Mouse (Mus musculus) right cerebral cortex, adult 2 months (tissue): ENCODE measurements around the gene Fez1.

Source experiments
- DNase-seq, 2 experiments: peaks; one replicate each; pipeline ENCODE4 v3.0.0; 2021 to 2022; ENCODE audit warnings: low spot score in 2 of 2

Gene Fez1

GRCm38 (mm10) chr9:36833914-36834313, 12.2 kb downstream of the Fez1 start:
- DNase-seq = no peak

GRCm38 (mm10) chr9:36846346-36846745, 24.7 kb downstream of the Fez1 start:
- DNase-seq = no peak

- DNase-seq = no peak
Observed at GRCm38 (mm10) chr9:36848661-36849060, 27.0 kb downstream of the Fez1 start.

GRCm38 (mm10) chr9:36850091-36850490, 28.4 kb downstream of the Fez1 start:
- DNase-seq = no peak

GRCm38 (mm10) chr9:36852175-36852574, 30.5 kb downstream of the Fez1 start:
- no peak for DNase-seq

GRCm38 (mm10) chr9:36856351-36856750, 34.7 kb downstream of the Fez1 start:
- DNase-seq = no peak

- no peak for DNase-seq
Observed at GRCm38 (mm10) chr9:36857476-36858117, 35.9 kb downstream of the Fez1 start.

- DNase-seq = peak; percentile 54 to 58
Observed at GRCm38 (mm10) chr9:36858677-36859076, 37.0 kb downstream of the Fez1 start.

GRCm38 (mm10) chr9:36862576-36862975, 40.9 kb downstream of the Fez1 start:
- no peak for DNase-seq

GRCm38 (mm10) chr9:36863694-36864093, 42.0 kb downstream of the Fez1 start:
- DNase-seq = no peak

GRCm38 (mm10) chr9:36864862-36865813, 43.5 kb downstream of the Fez1 start:
- peak in 1 of 2 experiments; percentile 37 for DNase-seq

GRCm38 (mm10) chr9:36868662-36869061, 47.0 kb downstream of the Fez1 start:
- DNase-seq = no peak

- no peak for DNase-seq
Observed at GRCm38 (mm10) chr9:36870263-36870662, 48.6 kb downstream of the Fez1 start.

- DNase-seq = no peak
Observed at GRCm38 (mm10) chr9:36873796-36874195, 52.1 kb downstream of the Fez1 start.

GRCm38 (mm10) chr9:36876313-36876712, 54.6 kb downstream of the Fez1 start:
- DNase-seq = no peak

GRCm38 (mm10) chr9:36876787-36877186, 55.1 kb downstream of the Fez1 start:
- no peak for DNase-seq

- DNase-seq = no peak
Observed at GRCm38 (mm10) chr9:36881615-36882014, 60.0 kb downstream of the Fez1 start.

GRCm38 (mm10) chr9:36882034-36882745, 60.5 kb downstream of the Fez1 start:
- DNase-seq = peak; percentile 55 to 58

- DNase-seq = no peak
Observed at GRCm38 (mm10) chr9:36883569-36883968, 61.9 kb downstream of the Fez1 start.

- DNase-seq = no peak
Observed at GRCm38 (mm10) chr9:36885237-36885636, 63.6 kb downstream of the Fez1 start.

- DNase-seq = peak; percentile 66 to 71
Observed at GRCm38 (mm10) chr9:36890552-36890951, 68.9 kb downstream of the Fez1 start.

- no peak for DNase-seq
Observed at GRCm38 (mm10) chr9:36893413-36893990, 71.8 kb downstream of the Fez1 start.
